Mouse (Mus musculus) hindbrain, embryonic 13.5 days (tissue): ENCODE results near the gene Zfp575. TPM values are rescaled to one million over a fixed set of nuclear protein-coding genes. Genes with fewer than 3 reads are reported as not detected.
A peak's percentile ranks its signal among the peaks of the same experiment; 100 is the strongest.

Experiments
- ATAC-seq: fragments of 200-750 bp; cut with Nextera tagmentation; 2 replicates; pipeline ENCODE4 v1.8.0; 2017; ENCODE audit warnings: moderate TSS enrichment; ENCODE audit not compliant: low FRiP score
- H3K27ac ChIP-seq: fragments of 300-500 bp; sonication (generic); 2 replicates; pipeline ENCODE4 v1.5.1; 2015; ENCODE audit warnings: inconsistent platforms, mild to moderate bottlenecking, moderate library complexity
- H3K27me3 ChIP-seq: fragments of 300-500 bp; sonication (generic); 2 replicates; pipeline ENCODE4 v1.6.1; 2015; ENCODE audit warnings: mild to moderate bottlenecking, inconsistent platforms
- H3K36me3 ChIP-seq: fragments of 300-500 bp; sonication (generic); 2 replicates; pipeline ENCODE4 v1.6.1; 2015; ENCODE audit warnings: mild to moderate bottlenecking, inconsistent platforms
- H3K4me1 ChIP-seq: fragments of 300-500 bp; sonication (generic); replicated peaks from 2 replicates; pipeline ENCODE4 v1.6.1; 2015; ENCODE audit warnings: inconsistent platforms
- H3K4me2 ChIP-seq: fragments of 300-500 bp; sonication (generic); 2 replicates; pipeline ENCODE4 v1.6.1; 2015; ENCODE audit warnings: inconsistent platforms, mild to moderate bottlenecking, moderate library complexity
- H3K4me3 ChIP-seq: fragments of 300-500 bp; sonication (generic); 2 replicates; pipeline ENCODE4 v1.5.1; 2015; ENCODE audit warnings: mild to moderate bottlenecking, inconsistent platforms
- H3K9ac ChIP-seq: fragments of 300-500 bp; sonication (generic); 2 replicates; pipeline ENCODE4 v1.6.1; 2015; ENCODE audit warnings: mild to moderate bottlenecking, inconsistent platforms
- H3K9me3 ChIP-seq: fragments of 300-500 bp; sonication (generic); 2 replicates; pipeline ENCODE4 v1.6.1; 2016; ENCODE audit warnings: inconsistent platforms
- WGBS: fragments of 180-500 bp; shearing (Covaris S2); methylation state at CpG from one replicate; pipeline ENCODE4 v1.1.7; 2015; 5-methylcytosine and 5-hydroxymethylcytosine counted together
- polyA plus RNA-seq: library from polyadenylated mRNA; unstranded; fragments of >200 nt; fragmentation: Nextera tagmentation; extraction: Ambion mirVana; gene quantifications from 2 replicates; pipeline ENCODE4 v1.2.1, GENCODE M21; 2015

The Zfp575 gene
- polyA plus RNA-seq, 1 experiment from 2014 or later: 9.4 TPM

GRCm38 (mm10) chr7:24598121-24598520, 10.7 kb upstream of the Zfp575 start:
- ATAC-seq: no peak

GRCm38 (mm10) chr7:24595464-24595863, 8.0 kb upstream of the Zfp575 start:
- no peak overlapping the region for H3K9ac ChIP-seq
- peaks cover 19% of the 10 kb centered on the region for H3K27me3 ChIP-seq
- H3K4me1 ChIP-seq: peaks cover 15% of the 10 kb centered on the region
- no peak overlapping the region for H3K4me3 ChIP-seq
- H3K27ac ChIP-seq: no peak overlapping the region
- H3K9me3 ChIP-seq: no peaks in the 10 kb centered on the region
- H3K36me3 ChIP-seq: no peaks in the 10 kb centered on the region
- H3K4me2 ChIP-seq: no peak overlapping the region
- 86% methylated on average over 2 of the region's 2 CpGs for WGBS
- no peak for ATAC-seq

More at GRCm38 (mm10) chr7:24598121-24598520, 10.7 kb upstream of the Zfp575 start:
- H3K27ac ChIP-seq: no peak overlapping the region
- H3K4me3 ChIP-seq: no peak overlapping the region
- H3K4me2 ChIP-seq: no peak overlapping the region
- H3K4me1 ChIP-seq: peaks cover 20% of the 10 kb centered on the region
- no peaks in the 10 kb centered on the region for H3K36me3 ChIP-seq
- no peaks in the 10 kb centered on the region for H3K9me3 ChIP-seq
- H3K27me3 ChIP-seq: peaks cover 19% of the 10 kb centered on the region
- no peak overlapping the region for H3K9ac ChIP-seq
- 76% methylated on average over 4 of the region's 4 CpGs for WGBS

- 1% methylated on average over 13 of the region's 13 CpGs for WGBS
These were observed 6.9 kb upstream of the Zfp575 start for GRCm38 (mm10) chr7:24594309-24594803.

GRCm38 (mm10) chr7:24593621-24594308, 6.3 kb upstream of the Zfp575 start:
- WGBS: 3% methylated on average over 38 of the region's 39 CpGs
- ATAC-seq: peak; percentile 84

More at GRCm38 (mm10) chr7:24594309-24594803, 6.9 kb upstream of the Zfp575 start:
- 0 out of 2 replicates have a peak, but pooled peaks have one; percentile 26 for ATAC-seq
- Histone ChIP-seq H3K4me3 (peak overlapping the region; percentile 64), H3K27ac (no peak overlapping the region), H3K4me2 (peak overlapping the region; percentile 75), H3K9me3 (no peaks in the 10 kb centered on the region), H3K9ac (peak overlapping the region; percentile 83), H3K4me1 (peaks cover 15% of the 10 kb centered on the region), H3K27me3 (peaks cover 19% of the 10 kb centered on the region), H3K36me3 (no peaks in the 10 kb centered on the region)

GRCm38 (mm10) chr7:24592781-24593180, 5.3 kb upstream of the Zfp575 start:
- H3K4me2 ChIP-seq: no peak overlapping the region

More at GRCm38 (mm10) chr7:24593621-24594308, 6.3 kb upstream of the Zfp575 start:
- H3K36me3 ChIP-seq: no peaks in the 10 kb centered on the region
- peak overlapping the region; percentile 64 for H3K4me3 ChIP-seq
- peak overlapping the region; percentile 75 for H3K4me2 ChIP-seq
- H3K4me1 ChIP-seq: peaks cover 15% of the 10 kb centered on the region
- H3K9me3 ChIP-seq: no peaks in the 10 kb centered on the region
- peak overlapping the region; percentile 83 for H3K9ac ChIP-seq
- H3K27ac ChIP-seq: no peak overlapping the region
- H3K27me3 ChIP-seq: peaks cover 19% of the 10 kb centered on the region

GRCm38 (mm10) chr7:24592163-24592562, 4.7 kb upstream of the Zfp575 start:
- no peaks in the 10 kb centered on the region for H3K9me3 ChIP-seq
- H3K27ac ChIP-seq: no peak overlapping the region; the same call in 1 of the 2 replicates
- no peaks in the 10 kb centered on the region for H3K36me3 ChIP-seq
- no peak overlapping the region for H3K4me3 ChIP-seq
- peaks cover 21% of the 10 kb centered on the region for H3K4me1 ChIP-seq
- peaks cover 19% of the 10 kb centered on the region for H3K27me3 ChIP-seq
- 68% methylated on average over 4 of the region's 4 CpGs for WGBS
- H3K9ac ChIP-seq: no peak overlapping the region
- no peak for ATAC-seq
- H3K4me2 ChIP-seq: no peak overlapping the region

More at GRCm38 (mm10) chr7:24592781-24593180, 5.3 kb upstream of the Zfp575 start:
- Histone ChIP-seq H3K27me3 (peaks cover 19% of the 10 kb centered on the region), H3K4me1 (peaks cover 16% of the 10 kb centered on the region), H3K9ac (no peak overlapping the region), H3K36me3 (no peaks in the 10 kb centered on the region), H3K27ac (no peak overlapping the region), H3K4me3 (no peak overlapping the region), H3K9me3 (no peaks in the 10 kb centered on the region)
- no peak for ATAC-seq
- WGBS: 82% methylated on average over 6 of the region's 6 CpGs

- Histone ChIP-seq H3K27me3 (peaks cover 22% of the 10 kb centered on the region), H3K9ac (no peak overlapping the region), H3K9me3 (no peaks in the 10 kb centered on the region), H3K4me3 (no peak overlapping the region), H3K36me3 (no peaks in the 10 kb centered on the region), H3K27ac (no peak overlapping the region), H3K4me1 (peaks cover 25% of the 10 kb centered on the region), H3K4me2 (no peak overlapping the region)
- no peak for ATAC-seq
- WGBS: 78% methylated on average over 5 of the region's 5 CpGs
These were observed 4.3 kb upstream of the Zfp575 start for GRCm38 (mm10) chr7:24591735-24592134.

GRCm38 (mm10) chr7:24588336-24588735, 895 bp upstream of the Zfp575 start:
- no peak overlapping the region for H3K4me2 ChIP-seq
- ATAC-seq: no peak
- no peak overlapping the region for H3K27ac ChIP-seq
- H3K9me3 ChIP-seq: no peaks in the 10 kb centered on the region
- H3K4me3 ChIP-seq: no peak overlapping the region
- H3K36me3 ChIP-seq: no peaks in the 10 kb centered on the region
- 94% methylated on average over 13 of the region's 13 CpGs for WGBS
- H3K4me1 ChIP-seq: peaks cover 18% of the 10 kb centered on the region
- H3K27me3 ChIP-seq: peaks cover 31% of the 10 kb centered on the region
- no peak overlapping the region for H3K9ac ChIP-seq

GRCm38 (mm10) chr7:24586828-24587227, 613 bp downstream of the Zfp575 start:
- no peaks in the 10 kb centered on the region for H3K9me3 ChIP-seq
- peak; percentile 74 for ATAC-seq
- peaks cover 16% of the 10 kb centered on the region for H3K4me1 ChIP-seq
- H3K27ac ChIP-seq: no peak overlapping the region
- H3K9ac ChIP-seq: peak overlapping the region; percentile 89
- peak overlapping the region; percentile 56 for H3K4me3 ChIP-seq
- 9% methylated on average over 8 of the region's 8 CpGs for WGBS
- H3K4me2 ChIP-seq: peak overlapping the region; percentile 62
- no peaks in the 10 kb centered on the region for H3K36me3 ChIP-seq
- H3K27me3 ChIP-seq: peaks cover 31% of the 10 kb centered on the region

GRCm38 (mm10) chr7:24585995-24586394, 1.4 kb downstream of the Zfp575 start:
- Histone ChIP-seq H3K4me1 (peaks cover 16% of the 10 kb centered on the region), H3K9me3 (no peaks in the 10 kb centered on the region), H3K4me3 (peak overlapping the region; percentile 5; the same call in 1 of the 2 replicates), H3K27me3 (peaks cover 31% of the 10 kb centered on the region), H3K9ac (no peak overlapping the region), H3K27ac (no peak overlapping the region), H3K36me3 (no peaks in the 10 kb centered on the region), H3K4me2 (no peak overlapping the region)
- no peak for ATAC-seq
- 45% methylated on average over 15 of the region's 16 CpGs for WGBS

- Histone ChIP-seq H3K36me3 (no peaks in the 10 kb centered on the region), H3K9me3 (no peaks in the 10 kb centered on the region), H3K4me3 (no peak overlapping the region), H3K4me2 (no peak overlapping the region), H3K27ac (no peak overlapping the region), H3K27me3 (peaks cover 31% of the 10 kb centered on the region), H3K4me1 (peaks cover 16% of the 10 kb centered on the region), H3K9ac (no peak overlapping the region)
- no peak for ATAC-seq
- 88% methylated on average over 6 of the region's 6 CpGs for WGBS
These were observed 2.6 kb downstream of the Zfp575 start for GRCm38 (mm10) chr7:24584876-24585275.

GRCm38 (mm10) chr7:24577811-24578210, 9.6 kb downstream of the Zfp575 start:
- WGBS: 94% methylated on average over 10 of the region's 10 CpGs
- Histone ChIP-seq H3K9me3 (no peaks in the 10 kb centered on the region), H3K27me3 (no peaks in the 10 kb centered on the region), H3K4me2 (no peak overlapping the region), H3K36me3 (no peaks in the 10 kb centered on the region; the same call in 1 of the 2 replicates), H3K4me3 (no peak overlapping the region), H3K4me1 (no peaks in the 10 kb centered on the region), H3K9ac (no peak overlapping the region), H3K27ac (no peak overlapping the region)
- no peak for ATAC-seq
